Mouse (Mus musculus): ENCODE measurements at regions not wholly inside any gene's neighbourhood (a gene's known extent, or its start where the extent isn't known, plus 50 kb on each side); places are given as distances from the start of the nearest gene placed in this dataset.

DNA sequence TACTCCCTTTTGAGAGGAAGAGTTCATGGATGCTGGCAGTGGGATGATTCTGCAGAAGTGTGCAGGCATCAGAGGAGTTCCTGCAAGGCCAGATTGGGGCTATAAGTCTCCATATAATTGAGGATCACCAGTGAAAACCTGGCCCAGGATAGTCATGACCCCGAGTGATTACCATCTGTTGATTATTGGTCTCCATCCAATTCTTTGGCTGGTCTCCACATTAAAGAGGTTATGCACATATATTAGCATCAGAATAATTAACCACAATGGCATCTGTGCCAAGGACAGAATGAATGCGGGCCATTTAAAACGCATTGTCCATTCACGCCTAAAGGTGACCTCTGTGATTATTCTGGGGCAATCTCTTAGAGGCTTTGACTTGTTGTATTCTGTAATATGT is 161.5 kb upstream of the Sash1 start:
- TF ChIP-seq CEBPB (IDR thresholded peaks at IDR 0.05; ENCODE audit: insufficient read depth, poor library complexity, severe bottlenecking) (no peak), POLR2AphosphoS2 (IDR thresholded peaks at IDR 0.05; ENCODE audit: insufficient read length, low read depth) (no peak), TCF12 (IDR thresholded peaks at IDR 0.05; ENCODE audit: insufficient read depth, poor library complexity, severe bottlenecking) (no peak), TCF3 (IDR thresholded peaks at IDR 0.05; ENCODE audit: insufficient read length, low read depth) (no peak), E2F4 (IDR thresholded peaks at IDR 0.05; ENCODE audit: insufficient read depth) (no peak), SRF (IDR thresholded peaks at IDR 0.05; ENCODE audit: control insufficient read depth, insufficient read length, low read depth) (no peak), MYOD1 (IDR thresholded peaks at IDR 0.05; ENCODE audit: control insufficient read depth in 1 of 3, insufficient read length in 2 of 3, low read depth in 2 of 3) (no peak), MYOG (IDR thresholded peaks at IDR 0.05; ENCODE audit: control insufficient read depth in 1 of 3, insufficient read depth in 1 of 3, insufficient read length in 2 of 3, low read depth in 2 of 3) (no peak), MAX (IDR thresholded peaks at IDR 0.05; ENCODE audit: low read depth) (no peak), REST (IDR thresholded peaks at IDR 0.05; ENCODE audit: insufficient read depth, insufficient read length) (no peak), POLR2A (IDR thresholded peaks at IDR 0.05; ENCODE audit: insufficient read length, low read depth) (no peak), USF1 (IDR thresholded peaks at IDR 0.05; ENCODE audit: low read depth) (no peak)
- Histone ChIP-seq H3K79me2 (ENCODE audit: control insufficient read depth, insufficient read depth) (no peaks in the 10 kb centered on the region), H3ac (ENCODE audit: control insufficient read depth, insufficient read length) (no peak overlapping the region), H3K4me3 (no peak overlapping the region), H3K4me2 (ENCODE audit: low read depth) (no peak overlapping the region), H3K36me3 (ENCODE audit: control insufficient read depth, insufficient read depth) (no peaks in the 10 kb centered on the region), H3K27me3 (ENCODE audit: control insufficient read depth, insufficient read depth, insufficient read length) (no peaks in the 10 kb centered on the region)

DNA sequence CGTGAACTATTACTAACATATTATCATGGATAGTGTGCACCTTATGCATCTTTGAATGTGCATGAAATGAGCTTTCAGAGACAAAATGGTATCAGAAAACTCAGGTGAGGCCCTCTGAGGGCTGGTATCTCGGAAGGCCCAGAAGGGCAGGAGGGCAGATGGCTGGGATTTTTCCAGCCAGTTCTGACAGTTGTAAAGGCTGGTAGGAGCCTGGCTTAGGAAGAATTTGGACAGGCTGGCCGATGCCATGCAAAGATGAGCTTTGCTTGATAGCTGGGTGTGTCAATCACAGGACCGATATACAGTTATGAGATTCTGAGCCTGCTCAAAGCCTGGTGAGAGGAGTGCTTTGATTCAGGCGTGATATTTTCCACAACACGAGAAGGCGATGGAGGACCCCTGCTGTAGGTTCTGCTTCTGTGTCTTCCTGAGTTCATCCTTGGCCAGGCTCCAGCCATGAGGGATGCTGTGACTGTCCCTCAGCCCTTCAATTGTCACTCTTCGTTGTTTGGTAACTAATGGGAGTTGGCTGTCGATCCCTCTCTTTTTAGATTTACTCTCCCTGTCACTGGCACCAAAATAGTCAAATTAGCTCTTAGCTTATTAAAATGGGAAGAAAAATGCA is 159.0 kb upstream of the Sash1 start:
- H3K27me3 ChIP-seq (ENCODE audit: control insufficient read depth, insufficient read depth, insufficient read length) = no peaks in the 10 kb centered on the region
- no peaks in the 10 kb centered on the region for H3K36me3 ChIP-seq (ENCODE audit: control insufficient read depth, insufficient read depth)
- no peak overlapping the region for H3ac ChIP-seq (ENCODE audit: control insufficient read depth, insufficient read length)
- no peak overlapping the region for H3K4me3 ChIP-seq
- no peak overlapping the region for H3K4me2 ChIP-seq (ENCODE audit: low read depth)
- H3K79me2 ChIP-seq (ENCODE audit: control insufficient read depth, insufficient read depth) = no peaks in the 10 kb centered on the region
- TF ChIP-seq TCF12 (IDR thresholded peaks at IDR 0.05; ENCODE audit: insufficient read depth, poor library complexity, severe bottlenecking) (no peak), SRF (IDR thresholded peaks at IDR 0.05; ENCODE audit: control insufficient read depth, insufficient read length, low read depth) (no peak), USF1 (IDR thresholded peaks at IDR 0.05; ENCODE audit: low read depth) (no peak), CEBPB (IDR thresholded peaks at IDR 0.05; ENCODE audit: insufficient read depth, poor library complexity, severe bottlenecking) (no peak), MYOG (IDR thresholded peaks at IDR 0.05; ENCODE audit: control insufficient read depth in 1 of 3, insufficient read depth in 1 of 3, insufficient read length in 2 of 3, low read depth in 2 of 3) (no peak)

DNA sequence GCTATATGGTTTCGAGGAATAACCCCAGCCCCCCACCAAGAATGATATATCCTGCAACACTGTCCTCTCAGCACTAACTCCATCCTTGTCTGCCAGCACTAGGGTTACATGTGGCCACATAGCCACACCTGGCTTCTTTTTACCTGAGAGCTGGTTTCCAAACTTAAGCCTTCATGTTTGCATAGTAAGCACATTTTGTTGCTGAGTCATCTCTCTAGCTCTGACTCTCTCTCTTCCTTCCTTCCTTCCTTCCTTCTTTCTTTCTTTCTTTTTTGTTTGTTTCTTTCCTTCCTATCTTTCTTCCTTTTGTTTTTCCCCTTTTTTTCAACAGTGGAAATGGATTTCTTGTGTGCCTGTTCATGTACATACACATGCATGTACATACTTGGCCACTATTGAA is 157.6 kb upstream of the Sash1 start:
- H3K36me3 ChIP-seq (ENCODE audit: control insufficient read depth, insufficient read depth) = no peaks in the 10 kb centered on the region

DNA sequence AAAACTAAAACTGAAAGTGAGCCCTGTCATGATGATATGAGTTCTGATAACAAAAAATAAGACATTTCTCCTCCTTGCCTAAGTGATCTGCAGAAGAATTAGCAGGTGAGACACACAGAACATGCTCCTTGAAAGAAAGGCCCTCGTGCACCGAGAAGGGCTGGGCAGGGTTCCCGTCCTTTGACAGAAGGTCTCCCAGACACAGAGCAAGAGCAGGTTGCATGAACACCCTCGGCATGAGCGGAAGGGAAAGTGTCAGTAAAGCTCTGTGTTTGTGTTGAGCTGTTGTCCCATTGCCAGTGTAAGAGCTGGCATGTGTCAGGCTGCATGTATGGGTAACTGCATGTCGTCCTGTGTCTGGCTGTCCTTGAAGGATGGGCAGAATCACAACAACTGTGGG is 144.6 kb upstream of the Sash1 start:
- no peak overlapping the region for H3ac ChIP-seq (ENCODE audit: control insufficient read depth, insufficient read length)
- H3K4me3 ChIP-seq = no peak overlapping the region
- no peaks in the 10 kb centered on the region for H3K27me3 ChIP-seq (ENCODE audit: control insufficient read depth, insufficient read depth, insufficient read length)
- TF ChIP-seq POLR2A (IDR thresholded peaks at IDR 0.05; ENCODE audit: insufficient read length, low read depth) = no peak
- TF ChIP-seq E2F4 (IDR thresholded peaks at IDR 0.05; ENCODE audit: insufficient read depth) = no peak
- TF ChIP-seq USF1 (IDR thresholded peaks at IDR 0.05; ENCODE audit: low read depth) = no peak
- TF ChIP-seq MYOG (IDR thresholded peaks at IDR 0.05; ENCODE audit: control insufficient read depth in 1 of 3, insufficient read depth in 1 of 3, insufficient read length in 2 of 3, low read depth in 2 of 3) = no peak
- no peak for TF ChIP-seq CEBPB (IDR thresholded peaks at IDR 0.05; ENCODE audit: insufficient read depth, poor library complexity, severe bottlenecking)
- TF ChIP-seq POLR2AphosphoS2 (IDR thresholded peaks at IDR 0.05; ENCODE audit: insufficient read length, low read depth) = no peak
- no peak for TF ChIP-seq REST (IDR thresholded peaks at IDR 0.05; ENCODE audit: insufficient read depth, insufficient read length)
- no peaks in the 10 kb centered on the region for H3K79me2 ChIP-seq (ENCODE audit: control insufficient read depth, insufficient read depth)
- no peak overlapping the region for H3K4me2 ChIP-seq (ENCODE audit: low read depth)
- no peaks in the 10 kb centered on the region for H3K36me3 ChIP-seq (ENCODE audit: control insufficient read depth, insufficient read depth)

More for the DNA sequence above, 157.6 kb upstream of the Sash1 start:
- Histone ChIP-seq H3K4me3 (no peak overlapping the region), H3ac (ENCODE audit: control insufficient read depth, insufficient read length) (no peak overlapping the region), H3K27me3 (ENCODE audit: control insufficient read depth, insufficient read depth, insufficient read length) (no peaks in the 10 kb centered on the region), H3K79me2 (ENCODE audit: control insufficient read depth, insufficient read depth) (no peaks in the 10 kb centered on the region), H3K4me2 (ENCODE audit: low read depth) (no peak overlapping the region)
- TF ChIP-seq TCF3 (IDR thresholded peaks at IDR 0.05; ENCODE audit: insufficient read length, low read depth) (no peak), POLR2AphosphoS2 (IDR thresholded peaks at IDR 0.05; ENCODE audit: insufficient read length, low read depth) (no peak), E2F4 (IDR thresholded peaks at IDR 0.05; ENCODE audit: insufficient read depth) (no peak), USF1 (IDR thresholded peaks at IDR 0.05; ENCODE audit: low read depth) (no peak), MAX (IDR thresholded peaks at IDR 0.05; ENCODE audit: low read depth) (no peak), SRF (IDR thresholded peaks at IDR 0.05; ENCODE audit: control insufficient read depth, insufficient read length, low read depth) (no peak), REST (IDR thresholded peaks at IDR 0.05; ENCODE audit: insufficient read depth, insufficient read length) (no peak), MYOD1 (IDR thresholded peaks at IDR 0.05; ENCODE audit: control insufficient read depth in 1 of 3, insufficient read length in 2 of 3, low read depth in 2 of 3) (no peak), MYOG (IDR thresholded peaks at IDR 0.05; ENCODE audit: control insufficient read depth in 1 of 3, insufficient read depth in 1 of 3, insufficient read length in 2 of 3, low read depth in 2 of 3) (no peak), CEBPB (IDR thresholded peaks at IDR 0.05; ENCODE audit: insufficient read depth, poor library complexity, severe bottlenecking) (no peak), TCF12 (IDR thresholded peaks at IDR 0.05; ENCODE audit: insufficient read depth, poor library complexity, severe bottlenecking) (no peak), POLR2A (IDR thresholded peaks at IDR 0.05; ENCODE audit: insufficient read length, low read depth) (no peak)

DNA sequence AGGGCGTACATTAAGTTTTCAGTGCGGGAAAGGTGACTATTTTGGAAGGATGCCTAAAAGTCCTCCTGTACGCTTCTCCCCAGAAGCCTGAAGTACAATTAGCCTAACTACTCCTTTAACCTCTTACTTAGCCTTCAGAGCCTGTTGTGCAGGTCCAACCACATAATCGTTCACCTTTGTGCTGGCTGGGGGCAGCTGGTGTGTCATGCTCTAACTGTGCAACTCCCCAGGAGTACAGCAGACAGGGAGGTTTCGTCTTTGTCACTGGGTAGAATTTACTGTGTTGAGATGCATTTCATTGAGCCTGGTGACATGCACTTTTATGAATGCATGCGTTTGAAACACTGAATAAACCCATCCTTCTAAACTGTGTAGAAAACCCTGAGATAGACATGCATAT is 143.6 kb upstream of the Sash1 start:
- Histone ChIP-seq H3K4me2 (ENCODE audit: low read depth) (no peak overlapping the region), H3K36me3 (ENCODE audit: control insufficient read depth, insufficient read depth) (no peaks in the 10 kb centered on the region), H3ac (ENCODE audit: control insufficient read depth, insufficient read length) (no peak overlapping the region), H3K27me3 (ENCODE audit: control insufficient read depth, insufficient read depth, insufficient read length) (no peaks in the 10 kb centered on the region), H3K4me3 (no peak overlapping the region), H3K79me2 (ENCODE audit: control insufficient read depth, insufficient read depth) (no peaks in the 10 kb centered on the region)
- no peak for TF ChIP-seq POLR2AphosphoS2 (IDR thresholded peaks at IDR 0.05; ENCODE audit: insufficient read length, low read depth)
- TF ChIP-seq E2F4 (IDR thresholded peaks at IDR 0.05; ENCODE audit: insufficient read depth) = no peak
- TF ChIP-seq CEBPB (IDR thresholded peaks at IDR 0.05; ENCODE audit: insufficient read depth, poor library complexity, severe bottlenecking) = no peak
- TF ChIP-seq SRF (IDR thresholded peaks at IDR 0.05; ENCODE audit: control insufficient read depth, insufficient read length, low read depth) = no peak
- no peak for TF ChIP-seq USF1 (IDR thresholded peaks at IDR 0.05; ENCODE audit: low read depth)
- no peak for TF ChIP-seq TCF12 (IDR thresholded peaks at IDR 0.05; ENCODE audit: insufficient read depth, poor library complexity, severe bottlenecking)
- TF ChIP-seq REST (IDR thresholded peaks at IDR 0.05; ENCODE audit: insufficient read depth, insufficient read length) = no peak
- no peak for TF ChIP-seq TCF3 (IDR thresholded peaks at IDR 0.05; ENCODE audit: insufficient read length, low read depth)
- TF ChIP-seq POLR2A (IDR thresholded peaks at IDR 0.05; ENCODE audit: insufficient read length, low read depth) = no peak
- TF ChIP-seq MYOG (IDR thresholded peaks at IDR 0.05; ENCODE audit: control insufficient read depth in 1 of 3, insufficient read depth in 1 of 3, insufficient read length in 2 of 3, low read depth in 2 of 3) = no peak
- no peak for TF ChIP-seq MAX (IDR thresholded peaks at IDR 0.05; ENCODE audit: low read depth)
- TF ChIP-seq MYOD1 (IDR thresholded peaks at IDR 0.05; ENCODE audit: control insufficient read depth in 1 of 3, insufficient read length in 2 of 3, low read depth in 2 of 3) = no peak
